Mouse (Mus musculus) monocyte, adult 2 months (primary cell): ENCODE results near the gene St3gal3.

ENCODE experiments used
- DNase-seq, 2 experiments: peaks; one replicate each; pipeline ENCODE4 v3.0.0; 2022; ENCODE audit warnings: low spot score in 2 of 2, low read depth in 1 of 2

St3gal3 gene

GRCm38 (mm10) chr4:117906196-117906595, 228.5 kb downstream of the St3gal3 start:
- DNase-seq: no peak

DNA sequence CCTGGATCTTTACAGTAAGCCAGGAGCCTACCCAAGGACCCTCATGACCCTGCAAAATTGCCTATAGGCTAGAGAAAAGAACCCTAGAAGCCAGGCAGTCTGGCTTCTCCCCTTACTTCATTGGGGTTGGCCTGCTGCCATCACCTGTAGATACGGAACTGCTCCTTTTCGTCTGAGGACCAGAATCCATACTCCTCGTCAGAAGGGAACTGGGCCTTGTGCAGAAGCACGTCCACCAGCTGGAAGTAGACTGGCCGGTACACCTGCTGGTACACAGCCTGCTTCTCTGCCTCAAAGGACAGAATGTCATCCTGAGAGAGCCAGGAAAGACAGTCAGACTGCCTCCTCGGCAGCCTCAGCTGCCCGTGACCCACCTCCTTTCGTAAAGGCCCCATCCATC, 230.0 kb downstream of the St3gal3 start:
- no peak for DNase-seq

GRCm38 (mm10) chr4:117904094-117904493, 230.6 kb downstream of the St3gal3 start:
- DNase-seq: no peak

DNA sequence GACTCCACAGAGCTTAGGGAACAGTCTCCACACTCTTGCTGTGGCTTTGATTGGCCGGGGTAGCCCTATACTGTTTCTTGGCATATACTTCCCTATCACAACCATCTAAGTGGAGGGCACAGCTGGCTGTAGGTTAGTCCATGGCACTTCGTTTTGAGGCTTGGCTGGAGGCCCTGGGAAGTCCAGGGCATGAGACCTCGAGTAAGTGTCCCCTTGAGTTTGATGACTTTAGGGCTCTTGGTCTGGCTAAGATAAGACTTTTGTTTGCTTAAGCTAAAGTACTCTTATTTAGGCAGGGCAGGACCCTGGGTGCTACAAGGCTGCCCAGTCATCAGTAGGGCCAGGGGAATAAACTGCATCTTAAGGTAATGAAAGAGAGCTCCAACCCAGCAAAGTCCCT, 236.6 kb downstream of the St3gal3 start:
- DNase-seq: no peak

- no peak for DNase-seq
Observed at GRCm38 (mm10) chr4:117896031-117896430, 238.7 kb downstream of the St3gal3 start.

- DNase-seq: no peak
Observed at GRCm38 (mm10) chr4:117895339-117895738, 239.4 kb downstream of the St3gal3 start.

GRCm38 (mm10) chr4:117894601-117895000, 240.1 kb downstream of the St3gal3 start:
- DNase-seq: no peak

DNA sequence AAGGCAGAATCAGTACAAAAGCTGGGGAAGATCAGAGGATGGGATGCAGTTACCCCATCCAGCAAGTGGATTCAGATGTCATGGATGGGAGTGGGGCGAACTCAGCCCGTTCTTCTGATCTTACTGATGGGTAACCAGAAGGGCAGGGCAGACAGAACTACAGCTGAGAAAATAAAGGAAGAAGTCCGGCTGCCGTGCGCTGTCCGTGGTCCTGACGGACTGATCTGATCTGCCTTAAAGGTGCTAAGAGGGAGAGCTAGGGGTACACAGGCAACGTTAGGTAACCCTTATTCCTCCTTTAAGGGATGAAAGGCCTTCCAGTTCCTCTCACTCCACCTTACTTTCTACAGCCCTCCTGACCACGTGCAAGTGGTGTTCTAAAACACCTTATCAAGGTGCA, 241.3 kb downstream of the St3gal3 start:
- no peak for DNase-seq

- peak in 1 of 2 experiments; percentile 36 for DNase-seq
Observed at GRCm38 (mm10) chr4:117891738-117892161, 243.0 kb downstream of the St3gal3 start, which contains the start of gene Dph2. Gene Dph2, minus strand, starts transcription at chr4:117892032.

DNA sequence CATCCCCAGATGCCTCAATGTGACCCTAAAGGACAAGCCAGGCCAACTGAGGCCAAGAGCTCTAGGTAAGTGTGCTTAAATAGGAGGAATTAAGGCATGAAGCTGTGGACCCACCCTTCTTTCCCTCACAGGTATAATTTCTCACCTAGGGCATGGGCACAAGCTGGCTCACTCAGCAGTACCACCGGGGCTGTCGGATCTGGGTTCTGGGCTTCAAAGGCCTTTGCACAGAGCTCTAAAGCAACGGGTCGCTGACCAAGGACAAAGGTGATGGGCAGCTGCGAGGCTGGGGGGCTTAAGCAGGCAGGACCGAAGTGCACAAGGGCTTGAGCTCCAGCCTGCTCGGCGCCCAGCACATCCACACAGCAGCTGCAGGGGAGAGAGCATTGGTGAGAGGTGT, 244.0 kb downstream of the St3gal3 start:
- DNase-seq: no peak

DNA sequence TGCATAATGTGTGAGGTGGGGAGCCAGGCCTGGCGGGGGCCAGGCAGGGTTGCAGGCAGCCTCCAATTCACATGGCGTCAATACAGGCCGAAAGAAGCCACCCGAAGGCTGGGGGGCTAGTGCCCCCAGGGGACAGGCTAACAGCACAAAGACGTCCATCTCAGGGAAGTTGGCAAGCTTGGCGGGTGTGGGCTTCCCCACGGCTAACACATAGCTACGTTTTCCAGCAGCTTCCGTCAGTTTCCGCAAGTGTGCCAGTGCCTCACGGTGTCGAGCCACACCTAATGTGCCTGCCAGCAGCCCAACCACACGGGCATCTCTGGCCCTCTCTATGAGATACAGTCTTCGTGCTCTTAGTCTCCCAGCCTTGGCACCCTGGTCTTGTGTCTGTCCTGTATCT, 244.7 kb downstream of the St3gal3 start:
- DNase-seq: no peak

DNA sequence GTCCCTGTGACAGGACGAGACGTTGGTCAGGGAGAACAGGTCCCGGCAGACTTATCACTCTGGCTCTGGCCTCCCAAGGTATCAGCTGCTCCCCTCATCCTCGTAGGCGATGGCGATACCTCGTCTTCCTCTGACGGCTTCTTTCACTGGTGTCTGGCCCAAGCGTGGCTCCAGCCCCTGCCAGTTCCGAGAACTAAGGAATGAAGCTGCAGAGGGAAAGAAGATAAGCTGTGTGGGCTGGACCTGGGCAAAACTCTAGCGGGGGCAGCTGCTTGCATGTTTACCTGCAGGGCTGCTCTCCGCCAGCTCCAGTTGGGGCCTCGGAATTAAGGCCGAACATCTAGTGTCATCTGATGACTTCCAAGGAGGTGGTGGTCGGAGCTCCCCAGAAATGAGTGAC, 245.2 kb downstream of the St3gal3 start:
- DNase-seq: no peak

GRCm38 (mm10) chr4:117887920-117888319, 246.8 kb downstream of the St3gal3 start:
- no peak for DNase-seq

GRCm38 (mm10) chr4:117887133-117887532, 247.6 kb downstream of the St3gal3 start, which contains the start of gene Atp6v0b:
Gene Atp6v0b, minus strand, starts transcription at chr4:117887333.
- DNase-seq: peak; percentile 72 to 86

GRCm38 (mm10) chr4:117886644-117887043, 248.1 kb downstream of the St3gal3 start:
- DNase-seq: peak in 1 of 2 experiments; percentile 31

DNA sequence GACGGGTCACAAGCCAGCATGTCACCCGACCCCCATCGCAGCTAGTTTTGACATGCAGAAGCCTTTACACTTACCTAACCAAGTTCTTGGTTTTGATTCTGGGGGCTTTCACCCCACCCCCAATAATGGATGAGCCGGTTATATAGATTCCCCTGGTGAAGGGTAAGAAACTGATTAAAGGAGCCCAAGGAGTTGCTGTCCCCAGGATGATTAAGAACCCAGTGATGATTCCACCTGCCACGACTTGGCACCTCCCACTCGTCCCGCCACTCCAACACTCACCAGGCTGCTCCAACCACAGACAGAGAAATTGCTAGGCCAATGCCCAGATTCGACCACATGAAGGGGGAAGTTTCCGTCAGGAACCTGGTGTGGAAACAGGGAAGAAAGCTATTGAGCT, 248.7 kb downstream of the St3gal3 start:
- DNase-seq: no peak

DNA sequence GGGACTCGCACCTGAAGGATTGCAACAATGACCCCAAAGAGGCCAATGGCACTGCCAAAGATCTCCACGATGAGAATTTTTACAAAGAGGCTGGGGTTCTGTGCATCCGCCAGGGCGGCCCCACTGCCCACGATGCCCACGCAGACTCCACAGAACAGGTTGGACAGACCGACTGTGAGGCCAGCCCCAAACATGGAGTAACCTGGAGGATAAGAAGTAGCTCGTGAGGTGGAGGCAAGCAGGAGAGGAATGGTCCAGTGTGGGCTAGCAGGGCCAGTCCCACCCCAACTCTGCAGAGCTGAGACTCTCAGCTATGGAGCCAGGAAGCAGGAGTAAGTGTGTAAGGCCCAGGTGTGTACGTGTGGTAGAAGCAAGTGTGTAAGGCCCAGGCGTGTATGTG, 249.6 kb downstream of the St3gal3 start:
- DNase-seq: no peak

- no peak for DNase-seq
Observed at GRCm38 (mm10) chr4:117884146-117884545, 250.6 kb downstream of the St3gal3 start.

DNA sequence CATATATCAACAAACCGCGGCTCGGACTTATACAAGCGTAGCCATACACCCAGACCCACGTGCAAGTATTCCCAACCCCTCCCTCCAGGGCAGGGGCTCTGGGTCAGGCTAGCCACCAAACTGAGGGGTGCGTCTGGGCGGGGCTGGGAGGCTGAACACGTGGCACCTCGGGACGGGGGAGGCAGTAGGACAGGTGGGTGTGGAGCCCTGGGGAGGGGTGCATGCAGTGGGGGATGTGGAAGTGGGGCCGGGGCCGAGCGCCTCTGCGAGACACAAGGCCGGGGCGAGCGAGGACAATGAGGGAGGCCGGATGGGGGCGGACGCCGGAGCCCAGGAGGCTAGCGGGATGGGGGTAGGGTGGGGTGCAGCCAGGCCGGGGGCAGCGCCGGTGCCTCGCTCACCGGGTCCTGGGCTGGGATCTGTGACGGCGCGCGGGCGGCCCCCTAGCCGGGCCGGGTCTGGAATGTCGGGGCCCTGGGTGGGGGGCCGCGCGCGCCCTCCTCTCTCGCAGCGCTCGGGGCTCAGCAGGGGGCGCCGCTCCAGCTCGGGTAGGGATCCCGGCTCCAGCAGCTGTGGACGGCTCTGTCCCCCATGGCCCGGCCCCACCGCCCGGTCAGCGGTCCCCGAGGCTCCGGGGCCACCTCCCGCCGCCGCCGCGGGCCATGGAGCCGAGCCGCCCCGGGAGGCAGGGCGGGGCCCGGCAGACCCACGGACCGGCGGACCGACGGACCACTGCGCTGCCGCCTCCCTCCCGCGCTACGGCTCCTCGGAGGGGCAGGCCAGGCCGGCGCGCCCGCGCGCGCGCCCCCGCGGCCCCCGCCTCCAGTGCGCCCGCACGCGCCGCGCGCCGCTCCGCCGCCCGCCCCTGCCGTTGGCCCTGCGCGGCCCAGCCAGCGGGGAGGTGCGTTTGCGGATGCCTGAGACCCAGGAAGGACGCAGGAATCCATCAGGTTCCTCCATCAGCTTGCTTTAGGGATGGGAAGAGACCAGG, 251.7 kb downstream of the St3gal3 start, which contains the start of gene B4galt2:
Gene B4galt2 (minus strand): TSS at position 787 of the 991 bp plus-strand sequence.
- no peak for DNase-seq
